Mouse (Mus musculus) liver, embryonic 11.5 days (tissue): Measurements from ENCODE around the gene Got2. TPM values are rescaled to one million over a fixed set of nuclear protein-coding genes. Genes with fewer than 3 reads are reported as not detected.
"Not testable (repeated sequence)": the region's sequence is repeated elsewhere in the genome, so short reads cannot be mapped to it uniquely, and the experiment has no call there.

Experiments
- ATAC-seq: fragments of 200-750 bp; cut with Nextera tagmentation; replicated peaks from 2 replicates; pipeline ENCODE4 v1.8.0; 2017; ENCODE audit warnings: moderate number of reproducible peaks, mild to moderate bottlenecking, moderate TSS enrichment, moderate library complexity; ENCODE audit not compliant: low FRiP score
- DNase-seq: peaks from one replicate; pipeline ENCODE4 v3.0.0-alpha.2; 2017; ENCODE audit warnings: low spot score
- H3K27ac ChIP-seq: fragments of 300-500 bp; sonication (generic); 2 replicates; pipeline ENCODE4 v1.5.1; 2014; ENCODE audit warnings: mild to moderate bottlenecking, low read depth, low read length, control low read depth
- H3K27me3 ChIP-seq: fragments of 300-500 bp; sonication (generic); replicated peaks from 2 replicates; pipeline ENCODE4 v1.6.1; 2014; ENCODE audit warnings: low read length, mixed read lengths; ENCODE audit not compliant: control insufficient read depth, insufficient read depth
- H3K36me3 ChIP-seq: fragments of 300-500 bp; sonication (generic); 2 replicates; pipeline ENCODE4 v1.6.1; 2014; ENCODE audit warnings: mild to moderate bottlenecking, low read length, moderate library complexity, mixed read lengths; ENCODE audit not compliant: control insufficient read depth, insufficient read depth
- H3K4me1 ChIP-seq: fragments of 300-500 bp; sonication (generic); replicated peaks from 2 replicates; pipeline ENCODE4 v1.6.1; 2014; ENCODE audit warnings: low read length, mixed read lengths; ENCODE audit not compliant: control insufficient read depth, insufficient read depth
- H3K4me2 ChIP-seq: fragments of 300-500 bp; sonication (generic); 2 replicates; pipeline ENCODE4 v1.6.1; 2014; ENCODE audit warnings: mild to moderate bottlenecking, control low read depth, moderate library complexity
- H3K4me3 ChIP-seq: fragments of 300-500 bp; sonication (generic); 2 replicates; pipeline ENCODE4 v1.5.1; 2014; ENCODE audit warnings: low read depth, low read length, control low read depth
- H3K9ac ChIP-seq: fragments of 300-500 bp; sonication (generic); 2 replicates; pipeline ENCODE4 v1.6.1; 2014; ENCODE audit warnings: low read depth, low read length, control low read depth
- H3K9me3 ChIP-seq: fragments of 300-500 bp; sonication (generic); 2 replicates; pipeline ENCODE4 v1.6.1; 2016; ENCODE audit warnings: low read length, inconsistent platforms, mixed read lengths; ENCODE audit not compliant: control insufficient read depth
- WGBS: fragments of 180-500 bp; shearing (Covaris S2); extraction: QIAGEN DNeasy Blood & Tissue Kit; methylation state at CpG from one replicate; pipeline ENCODE4 v1.1.7; 2014; 5-methylcytosine and 5-hydroxymethylcytosine counted together
- polyA plus RNA-seq: library from polyadenylated mRNA; unstranded; fragments of >200 nt; fragmentation: Nextera tagmentation; extraction: Ambion mirVana; gene quantifications from 2 replicates; pipeline ENCODE4 v1.2.1, GENCODE M21; 2014

The Got2 gene
- polyA plus RNA-seq, 1 experiment from 2014 or later = 158 TPM

GRCm38 (mm10) chr8:95881576-95881975, 6.8 kb downstream of the Got2 start:
- peaks cover 9% of the 10 kb centered on the region for H3K4me1 ChIP-seq
- no peak for DNase-seq
- no peak overlapping the region for H3K4me2 ChIP-seq
- ATAC-seq = no peak
- H3K9ac ChIP-seq = no peak overlapping the region
- peaks cover 9% of the 10 kb centered on the region for H3K36me3 ChIP-seq
- H3K4me3 ChIP-seq = no peak overlapping the region
- H3K27me3 ChIP-seq = no peaks in the 10 kb centered on the region
- no peaks in the 10 kb centered on the region for H3K9me3 ChIP-seq
- H3K27ac ChIP-seq = no peak overlapping the region
- 85% methylated on average over 3 of the region's 3 CpGs for WGBS

- 82% methylated on average over 4 of the region's 4 CpGs for WGBS
- Histone ChIP-seq H3K9ac (no peak overlapping the region), H3K9me3 (no peaks in the 10 kb centered on the region), H3K4me3 (no peak overlapping the region), H3K4me1 (peaks cover 2% of the 10 kb centered on the region), H3K36me3 (peaks cover 18% of the 10 kb centered on the region), H3K27me3 (no peaks in the 10 kb centered on the region), H3K4me2 (no peak overlapping the region), H3K27ac (no peak overlapping the region)
- ATAC-seq (no peak), DNase-seq (no peak)
Observed at GRCm38 (mm10) chr8:95879823-95880222, 8.5 kb downstream of the Got2 start.

GRCm38 (mm10) chr8:95878176-95878962, 10.0 kb downstream of the Got2 start:
- H3K4me3 ChIP-seq = no peak overlapping the region
- WGBS = 76% methylated on average over 12 of the region's 12 CpGs
- DNase-seq (peak; percentile 39), ATAC-seq (no peak)
- no peaks in the 10 kb centered on the region for H3K27me3 ChIP-seq
- no peaks in the 10 kb centered on the region for H3K9me3 ChIP-seq
- no peaks in the 10 kb centered on the region; the same call in none of the 2 replicates for H3K4me1 ChIP-seq
- H3K9ac ChIP-seq = no peak overlapping the region
- H3K27ac ChIP-seq = no peak overlapping the region
- H3K36me3 ChIP-seq = peaks cover 22% of the 10 kb centered on the region
- no peak overlapping the region for H3K4me2 ChIP-seq

GRCm38 (mm10) chr8:95875270-95875669, 13.1 kb downstream of the Got2 start:
- 96% methylated on average over 7 of the region's 7 CpGs for WGBS
- Histone ChIP-seq H3K27me3 (no peaks in the 10 kb centered on the region), H3K9ac (no peak overlapping the region), H3K4me1 (no peaks in the 10 kb centered on the region; the same call in none of the 2 replicates), H3K9me3 (no peaks in the 10 kb centered on the region), H3K27ac (no peak overlapping the region), H3K36me3 (peaks cover 35% of the 10 kb centered on the region), H3K4me2 (no peak overlapping the region), H3K4me3 (no peak overlapping the region)
- ATAC-seq (no peak), DNase-seq (peak; percentile 12)

- Histone ChIP-seq H3K4me3 (no peak overlapping the region), H3K4me1 (no peaks in the 10 kb centered on the region), H3K27me3 (no peaks in the 10 kb centered on the region), H3K36me3 (peaks cover 50% of the 10 kb centered on the region), H3K9ac (no peak overlapping the region), H3K4me2 (no peak overlapping the region), H3K27ac (no peak overlapping the region), H3K9me3 (no peaks in the 10 kb centered on the region)
- ATAC-seq (no peak), DNase-seq (no peak)
- WGBS = 94% methylated on average over 16 of the region's 16 CpGs
Observed at GRCm38 (mm10) chr8:95871690-95872089, 16.7 kb downstream of the Got2 start.

GRCm38 (mm10) chr8:95864851-95865250, 23.5 kb downstream of the Got2 start:
- not testable (repeated sequence) for H3K9me3 ChIP-seq, DNase-seq, ATAC-seq, H3K27me3 ChIP-seq, H3K4me2 ChIP-seq, H3K9ac ChIP-seq, H3K4me3 ChIP-seq, H3K4me1 ChIP-seq, H3K27ac ChIP-seq
- peaks cover 26% of the 10 kb centered on the region for H3K36me3 ChIP-seq
- WGBS = 90% methylated on average over 17 of the region's 18 CpGs

GRCm38 (mm10) chr8:95863761-95864440, 24.4 kb downstream of the Got2 start:
- DNase-seq, H3K4me2 ChIP-seq, H3K9me3 ChIP-seq, H3K9ac ChIP-seq, H3K27me3 ChIP-seq, H3K27ac ChIP-seq, H3K4me1 ChIP-seq, H3K4me3 ChIP-seq: not testable (repeated sequence)
- peaks cover 21% of the 10 kb centered on the region for H3K36me3 ChIP-seq
- ATAC-seq = peak; percentile 56
- 57% methylated on average over 10 of the region's 11 CpGs for WGBS

GRCm38 (mm10) chr8:95854174-95854573, 34.2 kb downstream of the Got2 start:
- Histone ChIP-seq H3K27ac (no peak overlapping the region), H3K9me3 (no peaks in the 10 kb centered on the region), H3K36me3 (no peaks in the 10 kb centered on the region), H3K4me1 (peaks cover 8% of the 10 kb centered on the region), H3K27me3 (no peaks in the 10 kb centered on the region), H3K4me3 (no peak overlapping the region), H3K9ac (no peak overlapping the region), H3K4me2 (no peak overlapping the region)
- DNase-seq (no peak), ATAC-seq (no peak)
- 79% methylated on average over 6 of the region's 6 CpGs for WGBS
